Mouse (Mus musculus) gastrocnemius, adult 18-20 months (tissue): ENCODE measurements at regions not wholly inside any gene's neighbourhood (a gene's known extent, or its start where the extent isn't known, plus 50 kb on each side); places are given as distances from the start of the nearest gene placed in this dataset.

Experiments
- DNase-seq: peaks from one replicate; pipeline ENCODE4 v3.0.0; 2021; ENCODE audit warnings: low spot score

- DNase-seq: no peak
Observed at GRCm38 (mm10) chr17:83935232-83935631, 87.5 kb upstream of the Haao start.

- no peak for DNase-seq
Observed at GRCm38 (mm10) chr17:83933743-83934142, 86.0 kb upstream of the Haao start.

GRCm38 (mm10) chr17:83930401-83930800, 82.6 kb upstream of the Haao start:
- DNase-seq: no peak

GRCm38 (mm10) chr17:83927749-83928387, 80.1 kb upstream of the Haao start:
- peak; percentile 63 for DNase-seq

GRCm38 (mm10) chr17:83924259-83924922, 76.6 kb upstream of the Haao start:
- DNase-seq: no peak

- DNase-seq: no peak
Observed at GRCm38 (mm10) chr17:83920894-83921293, 73.1 kb upstream of the Haao start.

- DNase-seq: no peak
Observed at GRCm38 (mm10) chr17:83920225-83920624, 72.5 kb upstream of the Haao start.

- no peak for DNase-seq
Observed at GRCm38 (mm10) chr17:83918413-83919139, 70.8 kb upstream of the Haao start.

GRCm38 (mm10) chr17:83917781-83918180, 70.0 kb upstream of the Haao start:
- no peak for DNase-seq

GRCm38 (mm10) chr17:83916684-83917166, 69.0 kb upstream of the Haao start:
- peak; percentile 52 for DNase-seq

- DNase-seq: no peak
Observed at GRCm38 (mm10) chr17:83915034-83915433, 67.3 kb upstream of the Haao start.

- DNase-seq: no peak
Observed at GRCm38 (mm10) chr17:83914603-83915002, 66.8 kb upstream of the Haao start.

GRCm38 (mm10) chr17:83913711-83914415, 66.1 kb upstream of the Haao start:
- no peak for DNase-seq

- DNase-seq: no peak
Observed at GRCm38 (mm10) chr17:83912421-83912820, 64.7 kb upstream of the Haao start.

- DNase-seq: no peak
Observed at GRCm38 (mm10) chr17:83908811-83909210, 61.0 kb upstream of the Haao start.

GRCm38 (mm10) chr17:83907538-83907937, 59.8 kb upstream of the Haao start:
- DNase-seq: no peak

GRCm38 (mm10) chr17:83906751-83907537, 59.2 kb upstream of the Haao start:
- DNase-seq: no peak

GRCm38 (mm10) chr17:83903467-83903866, 55.7 kb upstream of the Haao start:
- DNase-seq: peak; percentile 79

- DNase-seq: no peak
Observed at GRCm38 (mm10) chr17:83902523-83902922, 54.8 kb upstream of the Haao start.

GRCm38 (mm10) chr17:83902091-83902490, 54.3 kb upstream of the Haao start:
- no peak for DNase-seq

- DNase-seq: no peak
Observed at GRCm38 (mm10) chr17:83899588-83900152, 51.9 kb upstream of the Haao start.
